Mouse (Mus musculus): ENCODE measurements at regions not wholly inside any gene's neighbourhood (a gene's known extent, or its start where the extent isn't known, plus 50 kb on each side); places are given as distances from the start of the nearest gene placed in this dataset.

GRCm38 (mm10) chr1:128833096-128833715 is 241.1 kb upstream of the Cxcr4 start:
- TF ChIP-seq POLR2A (IDR thresholded peaks at IDR 0.05; ENCODE audit: low read depth, low read length) = no peak
- H3K4me1 ChIP-seq (ENCODE audit: control insufficient read depth, insufficient read depth, low read length) = no peaks in the 10 kb centered on the region
- H3K27ac ChIP-seq (ENCODE audit: insufficient read depth, low read length) = no peak overlapping the region
- no peak overlapping the region for H3K4me3 ChIP-seq (ENCODE audit: insufficient read depth, low read length)

- H3K27ac ChIP-seq (ENCODE audit: insufficient read depth, low read length) = no peak overlapping the region
- H3K4me3 ChIP-seq (ENCODE audit: insufficient read depth, low read length) = peak overlapping the region; percentile 7; the same call in 1 of the 2 replicates
- TF ChIP-seq CTCF (IDR thresholded peaks at IDR 0.05; ENCODE audit: borderline replicate concordance, insufficient read depth, low read length) (peak; percentile 91), POLR2A (IDR thresholded peaks at IDR 0.05; ENCODE audit: low read depth, low read length) (no peak)
- H3K4me1 ChIP-seq (ENCODE audit: control insufficient read depth, insufficient read depth, low read length) = no peaks in the 10 kb centered on the region
These were observed 240.2 kb upstream of the Cxcr4 start for GRCm38 (mm10) chr1:128832201-128832883.

DNA sequence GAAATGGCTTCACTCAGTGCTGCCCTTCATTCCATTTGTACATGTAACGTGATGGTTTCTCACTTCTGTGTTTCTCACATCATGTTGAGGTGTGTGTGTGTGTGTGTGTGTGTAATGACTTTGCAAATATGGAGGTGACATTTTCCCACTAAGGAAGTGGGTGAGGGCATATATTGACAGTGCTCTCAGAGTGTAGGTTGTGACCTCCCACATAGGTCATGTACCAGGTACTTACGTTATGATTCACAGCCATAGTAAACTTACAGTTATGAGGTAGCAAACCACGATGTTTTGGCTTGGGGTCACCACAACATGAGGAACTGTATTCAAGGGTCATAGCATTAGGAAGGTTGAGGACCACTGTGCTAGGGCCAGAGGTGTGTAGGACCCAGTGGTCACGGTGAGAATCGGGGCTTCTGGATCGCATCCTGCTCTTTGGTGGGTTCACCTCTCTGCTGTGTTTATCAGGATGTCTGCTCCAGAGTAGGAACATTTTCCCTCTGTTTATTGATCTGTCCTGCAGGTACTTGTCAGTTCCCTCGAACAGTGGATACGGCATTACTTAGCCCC is 238.7 kb upstream of the Cxcr4 start:
- TF ChIP-seq POLR2A (IDR thresholded peaks at IDR 0.05; ENCODE audit: low read depth, low read length) = no peak
- no peak for TF ChIP-seq CTCF (IDR thresholded peaks at IDR 0.05; ENCODE audit: borderline replicate concordance, insufficient read depth, low read length)
- no peak overlapping the region for H3K27ac ChIP-seq (ENCODE audit: insufficient read depth, low read length)
- H3K4me3 ChIP-seq (ENCODE audit: insufficient read depth, low read length) = no peak overlapping the region
- no peaks in the 10 kb centered on the region for H3K4me1 ChIP-seq (ENCODE audit: control insufficient read depth, insufficient read depth, low read length)

GRCm38 (mm10) chr1:128829536-128829935 is 237.4 kb upstream of the Cxcr4 start:
- no peak overlapping the region for H3K27ac ChIP-seq (ENCODE audit: insufficient read depth, low read length)
- TF ChIP-seq POLR2A (IDR thresholded peaks at IDR 0.05; ENCODE audit: low read depth, low read length) = no peak
- no peak for TF ChIP-seq CTCF (IDR thresholded peaks at IDR 0.05; ENCODE audit: borderline replicate concordance, insufficient read depth, low read length)
- peaks cover 3% of the 10 kb centered on the region; the same call in 1 of the 2 replicates for H3K4me1 ChIP-seq (ENCODE audit: control insufficient read depth, insufficient read depth, low read length)
- H3K4me3 ChIP-seq (ENCODE audit: insufficient read depth, low read length) = no peak overlapping the region

DNA sequence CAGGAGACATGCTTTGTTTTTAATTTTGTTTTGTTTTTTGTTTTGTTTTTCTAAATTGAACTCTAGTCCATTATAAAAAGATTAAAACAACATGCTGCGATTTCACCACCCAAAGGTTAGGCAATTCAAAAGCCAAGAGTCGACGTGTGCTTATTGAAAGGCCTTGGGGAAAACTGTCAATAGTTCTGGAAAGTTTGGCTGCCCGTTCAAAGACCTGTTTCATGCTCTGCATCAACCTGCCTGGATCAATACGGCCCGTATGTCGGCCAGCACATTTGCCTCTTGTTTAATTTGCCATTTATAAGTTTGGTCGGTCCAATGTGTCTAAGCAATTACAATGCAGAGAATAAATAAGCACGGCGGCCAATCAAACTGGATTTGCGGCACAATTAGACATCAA is 234.3 kb upstream of the Cxcr4 start:
- TF ChIP-seq POLR2A (IDR thresholded peaks at IDR 0.05; ENCODE audit: low read depth, low read length) = no peak
- TF ChIP-seq CTCF (IDR thresholded peaks at IDR 0.05; ENCODE audit: borderline replicate concordance, insufficient read depth, low read length) = no peak
- Histone ChIP-seq H3K4me1 (ENCODE audit: control insufficient read depth, insufficient read depth, low read length) (peaks cover 5% of the 10 kb centered on the region; the same call in 1 of the 2 replicates), H3K27ac (ENCODE audit: insufficient read depth, low read length) (no peak overlapping the region), H3K4me3 (ENCODE audit: insufficient read depth, low read length) (no peak overlapping the region)

GRCm38 (mm10) chr1:128824916-128825683 is 233.0 kb upstream of the Cxcr4 start:
- TF ChIP-seq CTCF (IDR thresholded peaks at IDR 0.05; ENCODE audit: borderline replicate concordance, insufficient read depth, low read length) = no peak
- no peak overlapping the region for H3K4me3 ChIP-seq (ENCODE audit: insufficient read depth, low read length)
- H3K27ac ChIP-seq (ENCODE audit: insufficient read depth, low read length) = peak overlapping the region; percentile 77
- H3K4me1 ChIP-seq (ENCODE audit: control insufficient read depth, insufficient read depth, low read length) = peaks cover 5% of the 10 kb centered on the region; the same call in 1 of the 2 replicates

- TF ChIP-seq CTCF (IDR thresholded peaks at IDR 0.05; ENCODE audit: borderline replicate concordance, insufficient read depth, low read length) = peak; percentile 50; the same call in 1 of the 2 replicates
- no peak for TF ChIP-seq POLR2A (IDR thresholded peaks at IDR 0.05; ENCODE audit: low read depth, low read length)
- no peak overlapping the region for H3K27ac ChIP-seq (ENCODE audit: insufficient read depth, low read length)
- H3K4me1 ChIP-seq (ENCODE audit: control insufficient read depth, insufficient read depth, low read length) = peaks cover 5% of the 10 kb centered on the region; the same call in 1 of the 2 replicates
- H3K4me3 ChIP-seq (ENCODE audit: insufficient read depth, low read length) = no peak overlapping the region
These were observed 232.1 kb upstream of the Cxcr4 start for GRCm38 (mm10) chr1:128824235-128824634.

- H3K4me3 ChIP-seq (ENCODE audit: insufficient read depth, low read length) = no peak overlapping the region
- no peak for TF ChIP-seq CTCF (IDR thresholded peaks at IDR 0.05; ENCODE audit: borderline replicate concordance, insufficient read depth, low read length)
- TF ChIP-seq POLR2A (IDR thresholded peaks at IDR 0.05; ENCODE audit: low read depth, low read length) = no peak
- peaks cover 5% of the 10 kb centered on the region; the same call in 1 of the 2 replicates for H3K4me1 ChIP-seq (ENCODE audit: control insufficient read depth, insufficient read depth, low read length)
- no peak overlapping the region for H3K27ac ChIP-seq (ENCODE audit: insufficient read depth, low read length)
These were observed 229.9 kb upstream of the Cxcr4 start for GRCm38 (mm10) chr1:128821991-128822390.

DNA sequence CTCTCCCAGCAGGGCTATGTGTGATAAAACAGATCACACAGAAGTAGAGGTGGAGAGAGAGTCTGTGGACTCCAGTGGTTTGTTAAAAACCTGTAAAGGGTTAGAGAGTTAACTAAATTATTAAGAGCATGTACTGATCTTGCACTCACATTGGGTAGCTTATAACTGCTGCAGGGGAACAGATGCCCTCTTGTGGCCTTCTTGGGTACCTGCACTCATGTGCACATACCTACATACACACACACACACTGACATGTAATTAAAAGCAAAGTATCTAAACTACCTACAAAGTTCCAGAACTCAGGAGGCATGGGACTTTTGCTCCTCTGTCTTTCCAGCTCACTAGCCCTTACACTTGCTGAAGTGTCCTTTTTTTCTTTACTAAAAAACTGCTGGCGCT is 228.4 kb upstream of the Cxcr4 start:
- TF ChIP-seq POLR2A (IDR thresholded peaks at IDR 0.05; ENCODE audit: low read depth, low read length) (no peak), CTCF (IDR thresholded peaks at IDR 0.05; ENCODE audit: borderline replicate concordance, insufficient read depth, low read length) (no peak)
- H3K4me3 ChIP-seq (ENCODE audit: insufficient read depth, low read length) = no peak overlapping the region
- H3K27ac ChIP-seq (ENCODE audit: insufficient read depth, low read length) = no peak overlapping the region
- H3K4me1 ChIP-seq (ENCODE audit: control insufficient read depth, insufficient read depth, low read length) = peaks cover 4% of the 10 kb centered on the region; the same call in 1 of the 2 replicates
